Mouse (Mus musculus) cerebellum, adult 2 months (tissue): ENCODE measurements around the gene Lrrc43.

Source experiments
- CTCF ChIP-seq: fragments of 200-500 bp; IDR thresholded peaks from 2 replicates; pipeline ENCODE4 v1.5.1; 2011; ENCODE audit warnings: low read depth, mild to moderate bottlenecking, control low read depth, low read length, moderate library complexity, borderline replicate concordance; ENCODE audit not compliant: insufficient read depth
- POLR2A ChIP-seq: fragments of 200-500 bp; IDR thresholded peaks from 2 replicates; pipeline ENCODE4 v1.6.1; 2011; ENCODE audit warnings: low read length, control low read depth, borderline replicate concordance; ENCODE audit not compliant: insufficient read depth

- TF ChIP-seq CTCF (peak; percentile 86), POLR2A (no peak)
Observed at GRCm38 (mm10) chr5:123444069-123444468, 45.0 kb upstream of the Lrrc43 start.
